Mouse (Mus musculus) testis, adult 2 months (tissue): Measurements from ENCODE around the gene Tex33. TPM values are rescaled to one million over a fixed set of nuclear protein-coding genes. Genes with fewer than 3 reads are reported as not detected.

Experiments
- H3K27ac ChIP-seq: fragments of 200-500 bp; 2 replicates; pipeline ENCODE4 v1.5.1; 2012; ENCODE audit warnings: low read depth, low read length; ENCODE audit not compliant: control insufficient read depth, insufficient read depth
- H3K27me3 ChIP-seq: fragments of 200-500 bp; 2 replicates; pipeline ENCODE4 v1.6.1; 2012; ENCODE audit warnings: mild to moderate bottlenecking, low read length, moderate library complexity; ENCODE audit not compliant: control insufficient read depth, insufficient read depth
- H3K36me3 ChIP-seq: fragments of 200-500 bp; 2 replicates; pipeline ENCODE4 v1.6.1; 2012; ENCODE audit warnings: mild to moderate bottlenecking, low read length; ENCODE audit not compliant: control insufficient read depth, insufficient read depth
- H3K4me1 ChIP-seq: fragments of 200-500 bp; 2 replicates; pipeline ENCODE4 v1.6.1; 2012; ENCODE audit warnings: low read length; ENCODE audit not compliant: control insufficient read depth, insufficient read depth
- H3K4me3 ChIP-seq: fragments of 200-500 bp; 2 replicates; pipeline ENCODE4 v1.5.1; 2012; ENCODE audit warnings: low read depth, mild to moderate bottlenecking, low read length, moderate library complexity, mixed read lengths; ENCODE audit not compliant: control insufficient read depth
- CTCF ChIP-seq: fragments of 200-500 bp; IDR thresholded peaks from 2 replicates; pipeline ENCODE4 v1.5.1; 2012; ENCODE audit warnings: low read depth, mild to moderate bottlenecking, inconsistent platforms, low read length, moderate library complexity; ENCODE audit not compliant: control insufficient read depth, insufficient read depth, insufficient replicate concordance
- POLR2A ChIP-seq: fragments of 200-500 bp; IDR thresholded peaks from 2 replicates; pipeline ENCODE4 v1.6.1; 2012; ENCODE audit warnings: low read depth, mild to moderate bottlenecking, inconsistent platforms, low read length, moderate library complexity; ENCODE audit not compliant: control insufficient read depth
- polyA plus RNA-seq: library from polyadenylated mRNA; depleted of rRNA; stranded (reverse); fragments of >200 nt; gene quantifications from 2 replicates; pipeline ENCODE4 v1.2.3, GENCODE M21; 2012; rRNA removed

Gene Tex33
- polyA plus RNA-seq: 1,340 and 1,395 TPM in 2 replicates

GRCm38 (mm10) chr15:78395478-78395962 is at the start of gene Tex33:
Gene Tex33, minus strand, starts transcription at chr15:78395912.
- Histone ChIP-seq H3K4me1 (peaks cover 17% of the 10 kb centered on the region), H3K36me3 (no peaks in the 10 kb centered on the region), H3K4me3 (peak within 1 kb of the TSS; percentile 87), H3K27me3 (no peaks in the 10 kb centered on the region), H3K27ac (peak within 1 kb of the TSS; percentile 77)
- no peak for TF ChIP-seq CTCF
- TF ChIP-seq POLR2A: peak; percentile 80; the same call in 1 of the 2 replicates

- H3K36me3 ChIP-seq: no peaks in the 10 kb centered on the region
- peak overlapping the region; percentile 58; the same call in 1 of the 2 replicates for H3K27ac ChIP-seq
- H3K27me3 ChIP-seq: no peaks in the 10 kb centered on the region
- TF ChIP-seq POLR2A (no peak; the same call in 1 of the 2 replicates), CTCF (no peak)
- H3K4me3 ChIP-seq: no peak overlapping the region
- peaks cover 11% of the 10 kb centered on the region for H3K4me1 ChIP-seq
Observed at GRCm38 (mm10) chr15:78443857-78444256, 48.1 kb upstream of the Tex33 start.

GRCm38 (mm10) chr15:78442231-78442630 is 46.5 kb upstream of the Tex33 start:
- TF ChIP-seq CTCF (no peak), POLR2A (no peak)
- Histone ChIP-seq H3K4me3 (no peak overlapping the region), H3K4me1 (peaks cover 14% of the 10 kb centered on the region), H3K27ac (no peak overlapping the region), H3K36me3 (no peaks in the 10 kb centered on the region), H3K27me3 (no peaks in the 10 kb centered on the region)

GRCm38 (mm10) chr15:78438973-78439372 is 43.3 kb upstream of the Tex33 start:
- Histone ChIP-seq H3K27ac (no peak overlapping the region), H3K27me3 (no peaks in the 10 kb centered on the region), H3K4me1 (peaks cover 15% of the 10 kb centered on the region), H3K4me3 (no peak overlapping the region), H3K36me3 (no peaks in the 10 kb centered on the region)
- TF ChIP-seq POLR2A: no peak
- no peak for TF ChIP-seq CTCF

- Histone ChIP-seq H3K4me1 (peaks cover 12% of the 10 kb centered on the region), H3K36me3 (no peaks in the 10 kb centered on the region)
Observed at GRCm38 (mm10) chr15:78438505-78438904, 42.8 kb upstream of the Tex33 start.

GRCm38 (mm10) chr15:78438018-78438394 is 42.3 kb upstream of the Tex33 start:
- Histone ChIP-seq H3K36me3 (no peaks in the 10 kb centered on the region), H3K27ac (peak overlapping the region; percentile 91), H3K27me3 (no peaks in the 10 kb centered on the region), H3K4me3 (no peak overlapping the region), H3K4me1 (peaks cover 12% of the 10 kb centered on the region)
- TF ChIP-seq POLR2A (no peak), CTCF (no peak)

More at GRCm38 (mm10) chr15:78438505-78438904, 42.8 kb upstream of the Tex33 start:
- TF ChIP-seq POLR2A (no peak), CTCF (no peak)
- no peak overlapping the region for H3K4me3 ChIP-seq
- H3K27me3 ChIP-seq: no peaks in the 10 kb centered on the region
- H3K27ac ChIP-seq: no peak overlapping the region

GRCm38 (mm10) chr15:78437237-78438017 is 41.7 kb upstream of the Tex33 start:
- Histone ChIP-seq H3K27ac (peak overlapping the region; percentile 91), H3K27me3 (no peaks in the 10 kb centered on the region), H3K36me3 (no peaks in the 10 kb centered on the region), H3K4me3 (no peak overlapping the region), H3K4me1 (peaks cover 12% of the 10 kb centered on the region)
- no peak for TF ChIP-seq POLR2A
- no peak for TF ChIP-seq CTCF
